Comparison of ENCODE assay signal across 8 mouse cellular contexts in genomic region chr17:86444578-86445419, GRCm38 (mm10).
DNase-seq lines count a peak whose midpoint lies in the region; ATAC-seq lines count a peak whose summit lies in the region.

No protein-coding gene starts in this region.

- DNase-seq in Muller cell, postnatal 12 days (ENCODE audit: inconsistent ontology term) = peak; percentile 94
- peak; percentile 89 for DNase-seq in cerebellum, adult 9-11 months
- peak; percentile 85 to 88 for DNase-seq in frontal cortex, postnatal 14 days (ENCODE audit: low spot score in 2 of 2)
- peak; percentile 79 to 95 for DNase-seq in layer of hippocampus, postnatal 25 days (ENCODE audit: extremely low spot score in 1 of 2, low spot score in 1 of 2)
- peak; percentile 95 for DNase-seq in lung, postnatal 25 days (ENCODE audit: low spot score)
- DNase-seq in retina, embryonic 14.5 days (ENCODE audit: low spot score) = peak; percentile 95
- DNase-seq in thymus, postnatal 4 days = peak; percentile 95

- no peak overlapping the region for H3K9ac ChIP-seq in hindbrain, embryonic 13.5 days

- no peak overlapping the region for H3K4me3 ChIP-seq in hindbrain, embryonic 13.5 days

- peak; percentile 91 for ATAC-seq in hindbrain, embryonic 13.5 days (ENCODE audit: low FRiP score)

- peaks cover 9% of the 10 kb centered on the region for H3K4me1 ChIP-seq in hindbrain, embryonic 13.5 days (replicated peaks)

- H3K27ac ChIP-seq in hindbrain, embryonic 13.5 days = no peak overlapping the region

- H3K9me3 ChIP-seq in hindbrain, embryonic 13.5 days = 0 out of 2 replicates have a peak, but pooled peaks cover 3% of the 10 kb centered on the region

- WGBS in hindbrain, embryonic 13.5 days = 36% methylated on average over 15 of the region's 15 CpGs

- peak overlapping the region; percentile 36 for H3K4me2 ChIP-seq in hindbrain, embryonic 13.5 days

- H3K27me3 ChIP-seq in hindbrain, embryonic 13.5 days = no peaks in the 10 kb centered on the region

- H3K36me3 ChIP-seq in hindbrain, embryonic 13.5 days = no peaks in the 10 kb centered on the region
